Mouse (Mus musculus): Measurements from ENCODE around the gene Borcs5.
"Not testable (repeated sequence)": the region's sequence is repeated elsewhere in the genome, so short reads cannot be mapped to it uniquely, and the experiment has no call there.

The Borcs5 gene

GRCm38 (mm10) chr6:134673712-134674111 is 34.4 kb downstream of the Borcs5 start:
- DNase-seq (ENCODE audit: low spot score) = not testable (repeated sequence)

GRCm38 (mm10) chr6:134677504-134677903 is 38.2 kb downstream of the Borcs5 start:
- DNase-seq (ENCODE audit: low spot score) = no peak

GRCm38 (mm10) chr6:134678037-134678436 is 38.7 kb downstream of the Borcs5 start:
- DNase-seq (ENCODE audit: low spot score) = no peak

GRCm38 (mm10) chr6:134679330-134679729 is 40.0 kb downstream of the Borcs5 start:
- not testable (repeated sequence) for DNase-seq (ENCODE audit: low spot score)

GRCm38 (mm10) chr6:134684354-134684915 is 45.1 kb downstream of the Borcs5 start:
- DNase-seq (ENCODE audit: low spot score) = no peak

- DNase-seq (ENCODE audit: low spot score) = no peak
These were observed 45.7 kb downstream of the Borcs5 start for GRCm38 (mm10) chr6:134685040-134685439.

GRCm38 (mm10) chr6:134685515-134685914 is 46.2 kb downstream of the Borcs5 start:
- no peak for DNase-seq (ENCODE audit: low spot score)

GRCm38 (mm10) chr6:134694498-134694897 is 55.2 kb downstream of the Borcs5 start:
- no peak for DNase-seq (ENCODE audit: low spot score)

- DNase-seq (ENCODE audit: low spot score) = no peak
These were observed 55.7 kb downstream of the Borcs5 start for GRCm38 (mm10) chr6:134694988-134695387.

GRCm38 (mm10) chr6:134695625-134696024 is 56.3 kb downstream of the Borcs5 start:
- no peak for DNase-seq (ENCODE audit: low spot score)

GRCm38 (mm10) chr6:134696146-134696545 is 56.8 kb downstream of the Borcs5 start:
- DNase-seq (ENCODE audit: low spot score) = peak; percentile 56

GRCm38 (mm10) chr6:134696554-134696953 is 57.2 kb downstream of the Borcs5 start:
- no peak for DNase-seq (ENCODE audit: low spot score)

- DNase-seq (ENCODE audit: low spot score) = no peak
These were observed 58.9 kb downstream of the Borcs5 start for GRCm38 (mm10) chr6:134698243-134698642.

- DNase-seq (ENCODE audit: low spot score) = no peak
These were observed 61.3 kb downstream of the Borcs5 start for GRCm38 (mm10) chr6:134700451-134701210.

GRCm38 (mm10) chr6:134701211-134701602 is 61.9 kb downstream of the Borcs5 start:
- no peak for DNase-seq (ENCODE audit: low spot score)

GRCm38 (mm10) chr6:134702184-134702583 is 62.9 kb downstream of the Borcs5 start:
- no peak for DNase-seq (ENCODE audit: low spot score)

- DNase-seq (ENCODE audit: low spot score) = no peak
These were observed 63.9 kb downstream of the Borcs5 start for GRCm38 (mm10) chr6:134703053-134703690.

- no peak for DNase-seq (ENCODE audit: low spot score)
These were observed 67.2 kb downstream of the Borcs5 start for GRCm38 (mm10) chr6:134706467-134706866.

- DNase-seq (ENCODE audit: low spot score) = no peak
These were observed 70.7 kb downstream of the Borcs5 start for GRCm38 (mm10) chr6:134710020-134710419.

- no peak for DNase-seq (ENCODE audit: low spot score)
These were observed 74.0 kb downstream of the Borcs5 start for GRCm38 (mm10) chr6:134713321-134713720.

GRCm38 (mm10) chr6:134713897-134714296 is 74.6 kb downstream of the Borcs5 start:
- DNase-seq (ENCODE audit: low spot score) = no peak

- no peak for DNase-seq (ENCODE audit: low spot score)
These were observed 76.9 kb downstream of the Borcs5 start for GRCm38 (mm10) chr6:134716168-134716587.
